Mouse (Mus musculus) cerebellum, adult (tissue): ENCODE data around the gene Dennd2a.
"Not testable (repeated sequence)": the region's sequence is repeated elsewhere in the genome, so short reads cannot be mapped to it uniquely, and the experiment has no call there.

ENCODE experiments used
- ATAC-seq: cut with Nextera tagmentation; 2 replicates; pipeline ENCODE4 v1.9.2; 2017; ENCODE audit warnings: mild to moderate bottlenecking, moderate library complexity, mixed read lengths; ENCODE audit not compliant: insufficient number of reproducible peaks, low FRiP score, low TSS enrichment

Gene Dennd2a

DNA sequence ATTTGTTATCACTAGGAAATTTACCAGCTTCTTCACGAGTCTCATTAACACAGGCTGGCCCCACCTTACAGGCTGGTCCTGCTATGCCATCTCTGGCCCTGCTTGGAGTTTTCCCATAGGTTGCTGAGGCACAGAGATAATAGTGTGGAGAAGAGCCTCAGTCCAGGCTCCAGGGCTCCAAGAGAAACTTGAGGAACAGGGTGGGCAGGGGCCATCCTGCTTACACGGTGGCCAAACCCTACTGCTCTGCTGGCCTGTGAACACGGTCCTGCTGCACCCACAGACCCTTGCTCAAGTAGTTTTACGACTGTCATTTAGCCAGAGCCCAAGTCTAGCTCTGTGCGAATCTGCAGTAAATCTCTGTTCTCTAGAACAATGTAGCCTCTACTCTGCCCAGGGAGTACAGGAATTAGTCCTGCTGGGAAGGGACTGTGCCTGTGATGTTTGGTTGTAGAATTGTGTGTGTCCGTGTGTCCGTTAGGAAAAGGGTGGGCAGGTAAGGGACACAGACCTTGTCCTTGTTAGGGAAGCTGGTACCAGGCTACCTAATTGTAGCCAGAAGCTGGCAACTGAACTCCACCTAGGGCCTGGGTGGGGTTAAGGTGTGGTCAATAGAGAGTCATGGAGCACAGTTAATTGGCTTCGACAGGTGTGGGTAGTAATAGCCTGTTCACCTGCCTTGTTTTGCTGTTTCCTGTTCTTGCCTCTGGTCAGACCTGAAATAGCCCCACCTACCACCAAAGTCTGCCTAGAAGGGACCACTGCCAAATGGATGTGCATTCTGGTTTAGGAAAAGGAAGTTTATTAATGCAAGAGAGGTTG, 102.1 kb downstream of the Dennd2a start:
- ATAC-seq, result no peak

DNA sequence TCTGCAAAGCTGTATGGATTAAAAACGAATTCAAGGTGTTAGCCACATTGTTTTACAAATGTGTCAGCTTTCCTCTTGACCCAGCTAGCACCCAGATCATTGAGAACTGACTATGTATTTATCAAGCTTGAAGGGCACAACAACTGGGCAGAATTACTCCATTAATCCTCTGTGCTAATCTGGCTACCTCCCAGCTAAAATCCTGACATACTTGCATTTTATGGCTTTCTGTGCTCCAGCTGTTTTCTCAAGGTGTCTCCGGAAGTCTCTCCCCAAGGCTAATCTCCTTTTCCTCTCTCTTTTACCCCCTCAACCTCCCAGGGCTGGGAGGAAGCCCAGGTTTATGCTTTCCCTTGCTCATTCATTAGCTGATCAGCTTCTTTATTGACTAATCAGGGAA, 103.1 kb downstream of the Dennd2a start:
- ATAC-seq, result no peak

DNA sequence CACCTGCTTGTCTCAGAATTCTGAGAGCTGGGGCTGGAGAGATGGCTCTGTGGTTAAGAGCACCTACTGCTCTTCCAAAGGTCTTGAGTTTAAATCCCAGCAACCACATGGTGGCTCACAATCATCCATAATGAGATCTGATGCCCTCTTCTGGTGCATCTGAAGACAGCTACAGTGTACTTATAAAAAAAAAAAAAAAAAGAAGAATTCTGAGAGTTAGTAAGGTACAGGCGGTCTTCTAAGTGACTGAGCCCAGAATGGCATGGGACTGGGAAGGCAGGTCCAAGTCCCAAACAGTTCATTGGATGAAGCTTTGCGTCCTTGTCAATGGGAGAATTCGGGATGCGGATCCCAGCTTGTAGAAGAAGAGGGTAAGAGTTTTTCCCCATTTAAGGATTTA, 104.1 kb downstream of the Dennd2a start:
- no peak for ATAC-seq

DNA sequence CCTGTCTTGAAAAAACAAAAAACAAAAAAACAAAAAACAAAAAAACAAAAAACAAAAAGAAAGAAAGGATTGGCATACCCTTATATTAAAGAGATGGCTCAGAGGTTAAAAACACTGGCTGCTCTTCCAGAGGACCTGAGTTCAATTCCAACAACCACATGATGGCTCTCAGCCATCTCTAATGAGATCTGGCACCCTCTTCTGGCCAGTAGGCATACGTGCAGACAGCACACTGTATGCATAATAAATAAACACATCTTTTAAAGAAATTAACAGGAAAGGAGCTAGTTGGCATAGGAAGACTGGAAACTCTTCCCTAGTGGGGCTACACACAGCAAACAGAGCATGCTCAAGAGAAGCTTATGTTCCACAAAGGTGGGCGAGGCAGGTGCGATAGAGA, 106.6 kb downstream of the Dennd2a start:
- no peak for ATAC-seq

DNA sequence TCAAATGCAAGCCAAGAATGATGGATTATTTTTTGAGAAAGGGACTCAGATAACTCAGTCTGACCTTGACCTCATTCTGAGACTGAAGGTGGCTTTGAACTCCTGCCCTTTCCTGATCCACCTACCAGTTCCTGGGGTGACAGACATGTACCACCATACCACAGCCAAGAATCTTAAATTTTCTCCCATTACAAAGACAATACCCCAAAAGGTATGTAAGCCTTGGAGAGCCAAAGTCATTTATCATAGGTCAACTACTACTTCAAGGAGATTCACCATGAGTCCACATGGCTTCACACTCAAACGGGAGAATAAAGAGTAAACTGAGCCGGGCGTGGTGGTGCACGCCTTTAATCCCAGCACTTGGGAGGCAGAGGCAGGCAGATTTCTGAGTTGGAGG, 107.1 kb downstream of the Dennd2a start:
- no peak for ATAC-seq

DNA sequence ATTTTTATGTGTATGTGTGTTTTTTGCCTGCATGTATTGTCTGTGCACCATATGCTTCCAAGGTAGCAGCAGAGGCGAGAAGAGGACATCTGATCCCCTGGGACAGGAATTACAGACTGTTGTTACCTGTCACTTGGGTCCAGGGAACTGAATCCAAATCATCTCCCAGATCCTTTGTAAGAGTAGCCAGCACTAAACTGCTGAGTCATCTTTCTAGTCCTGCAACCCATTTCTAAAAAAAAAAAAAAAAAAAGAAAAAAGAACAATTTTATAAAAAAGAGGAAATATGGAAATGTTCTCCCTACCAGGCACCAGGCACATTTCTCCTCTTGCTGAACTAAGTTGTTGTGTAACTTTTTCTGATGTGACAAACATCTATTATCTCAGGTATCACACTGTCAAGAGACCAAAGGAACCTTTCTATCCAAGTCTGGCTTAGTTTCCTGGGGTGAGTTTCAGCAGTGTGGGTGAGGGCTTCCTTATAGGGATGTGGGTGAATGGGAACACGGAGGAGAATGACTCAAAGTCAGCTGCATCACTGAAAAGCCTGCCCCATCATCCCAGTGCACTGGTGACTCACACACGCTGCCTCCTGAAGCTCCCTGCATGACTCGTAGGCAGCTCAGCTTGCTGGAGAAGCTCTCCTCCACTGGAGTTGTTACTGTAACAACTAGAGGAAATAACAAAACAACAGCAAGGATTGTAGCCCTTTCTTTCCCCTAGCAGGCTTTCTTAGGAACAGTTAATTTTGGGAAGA, 110.1 kb downstream of the Dennd2a start:
- no peak for ATAC-seq

DNA sequence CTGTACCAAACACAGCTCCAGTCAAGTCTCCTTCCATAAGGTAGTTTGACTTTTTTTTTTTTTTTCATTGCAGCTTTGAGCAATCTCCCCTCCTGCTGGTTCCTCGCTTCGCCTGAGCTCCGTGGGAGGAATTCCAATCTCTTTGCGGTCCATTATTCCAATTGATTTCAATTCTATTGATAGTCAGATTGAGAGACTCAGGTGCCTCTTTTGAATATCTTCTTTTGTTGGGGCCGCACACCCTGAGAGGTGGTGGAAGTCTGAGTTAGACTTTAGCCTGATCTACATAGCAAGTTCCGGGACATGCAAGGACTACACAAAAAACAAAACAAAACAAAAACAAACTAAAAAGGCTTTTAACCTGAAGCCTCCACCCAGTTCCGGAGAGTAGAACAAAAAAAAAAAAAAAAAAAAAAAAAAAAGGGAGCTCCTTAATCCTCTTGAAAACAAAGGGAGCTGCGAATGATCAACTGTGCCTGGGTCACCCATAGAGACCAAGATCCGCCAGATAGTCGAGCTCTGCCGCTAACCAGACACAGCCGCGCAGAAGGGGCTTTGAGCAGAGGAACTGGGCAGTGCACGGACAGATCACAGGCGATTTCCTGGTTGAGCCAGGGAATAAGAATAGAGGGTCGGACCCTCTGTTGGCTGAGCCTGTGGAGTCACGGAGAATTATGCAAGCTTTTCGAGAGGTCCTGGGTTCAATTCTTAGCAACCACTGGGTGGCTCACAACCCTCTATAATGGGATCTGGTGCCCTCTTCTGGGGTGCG, 111.7 kb downstream of the Dennd2a start:
- no peak for ATAC-seq

DNA sequence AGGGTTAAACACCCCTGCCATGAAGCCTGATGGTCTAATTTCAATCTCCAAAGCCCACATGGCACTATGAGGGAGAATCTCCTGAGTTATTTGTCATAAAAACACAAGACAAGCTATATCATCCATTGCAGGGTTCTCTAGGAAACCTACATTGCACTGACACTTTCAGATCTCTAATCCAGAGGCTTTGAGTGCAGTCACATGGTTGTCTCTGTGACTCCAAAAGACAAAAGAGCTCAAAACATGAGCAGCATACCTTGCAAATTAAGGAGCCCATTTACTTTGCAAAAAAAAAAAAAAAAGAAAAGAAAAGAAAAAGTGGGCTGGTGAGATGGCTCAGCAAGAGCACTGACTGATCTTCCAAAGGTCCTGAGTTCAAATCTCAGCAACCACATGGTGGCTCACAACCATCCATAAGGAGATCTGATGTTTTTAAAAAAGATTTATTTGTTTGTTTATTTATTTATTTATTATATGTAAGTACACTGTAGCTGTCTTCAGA, 114.8 kb downstream of the Dennd2a start:
- no peak for ATAC-seq

DNA sequence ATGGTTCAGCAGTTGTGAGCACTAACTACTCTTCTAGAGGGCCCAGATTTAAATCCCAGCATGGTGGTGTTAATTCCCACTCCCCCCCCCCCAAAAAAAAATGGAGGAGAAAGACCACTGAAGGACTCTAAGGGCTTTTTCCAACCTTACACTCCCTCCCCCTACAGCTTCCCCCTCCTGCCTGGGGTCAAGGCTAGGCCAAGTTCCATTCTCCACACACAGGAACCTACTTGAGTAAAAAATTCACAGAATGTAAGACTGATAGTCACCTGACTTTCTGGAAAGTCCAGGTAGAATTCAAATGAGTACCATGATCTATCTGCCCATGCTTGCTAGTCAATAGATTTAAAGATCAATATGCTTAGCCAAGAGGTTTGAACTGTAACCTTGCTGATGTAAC, 117.5 kb downstream of the Dennd2a start:
- no peak for ATAC-seq

DNA sequence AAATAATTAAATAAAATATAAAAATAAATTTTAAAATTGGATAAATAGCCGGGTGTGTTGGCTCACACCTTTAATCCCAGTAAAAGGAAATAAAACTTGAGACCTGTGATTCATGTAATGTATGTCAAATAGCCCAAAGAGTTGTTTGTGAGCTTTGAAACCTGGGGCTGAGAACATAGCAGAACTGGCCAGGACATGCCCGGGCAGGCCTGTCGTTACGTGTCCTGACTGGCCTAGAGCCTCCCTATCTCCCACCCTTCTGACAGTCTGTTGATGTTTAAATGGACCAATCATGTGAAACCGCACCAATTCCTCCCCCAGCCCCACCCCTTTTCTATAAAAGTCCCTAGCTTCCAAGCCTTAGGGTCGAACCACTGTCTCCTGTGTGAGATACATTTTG, 120.1 kb downstream of the Dennd2a start:
- not testable (repeated sequence) for ATAC-seq

DNA sequence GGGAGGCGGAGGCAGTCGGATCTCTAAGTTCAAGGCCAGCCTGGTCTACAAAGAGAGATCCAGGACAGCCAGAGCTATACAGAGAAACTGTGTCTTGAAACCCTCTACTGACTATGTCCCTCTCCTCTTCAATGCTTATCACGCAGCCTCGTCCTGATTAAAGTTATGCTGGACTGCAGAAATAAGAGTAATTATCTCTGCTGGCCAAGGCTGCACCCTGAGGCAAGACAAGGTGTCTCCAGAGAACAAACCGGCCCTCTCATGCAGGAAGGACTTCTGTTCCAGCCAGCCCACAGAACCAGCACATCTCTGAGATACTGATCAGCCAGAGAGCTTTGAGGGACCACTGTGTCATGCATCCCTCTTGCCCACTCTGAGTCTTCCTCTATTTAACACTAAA, 121.8 kb downstream of the Dennd2a start:
- ATAC-seq, result no peak

DNA sequence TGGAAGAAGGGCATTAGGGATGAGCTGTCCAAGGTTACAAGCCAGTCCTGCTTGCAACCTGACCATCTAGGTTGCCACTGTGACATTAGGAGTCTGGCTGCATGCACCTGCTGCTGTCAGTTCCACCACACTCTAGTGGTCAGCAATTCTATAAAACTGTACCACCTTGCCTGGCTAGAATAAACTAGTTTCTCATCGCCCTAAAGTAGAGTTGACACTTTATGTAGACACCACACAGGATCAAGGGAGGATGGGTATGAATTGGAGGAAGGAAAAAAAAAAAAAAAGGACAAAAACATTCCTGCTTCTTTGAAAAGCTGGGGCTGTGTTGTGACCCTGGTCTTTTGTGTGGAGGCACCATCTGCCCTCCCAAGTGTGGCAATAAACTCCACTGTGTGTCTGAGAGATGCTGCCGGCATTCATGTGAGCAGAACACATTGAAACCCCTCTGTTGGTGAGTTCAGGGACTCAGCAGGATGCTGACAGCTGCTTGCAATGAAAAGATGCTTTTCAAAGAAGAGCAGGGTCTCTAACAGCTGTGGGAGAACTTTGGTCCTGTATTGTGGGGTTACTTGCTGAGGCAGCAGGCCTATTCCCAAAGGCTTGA, 122.7 kb downstream of the Dennd2a start:
- ATAC-seq, result no peak

DNA sequence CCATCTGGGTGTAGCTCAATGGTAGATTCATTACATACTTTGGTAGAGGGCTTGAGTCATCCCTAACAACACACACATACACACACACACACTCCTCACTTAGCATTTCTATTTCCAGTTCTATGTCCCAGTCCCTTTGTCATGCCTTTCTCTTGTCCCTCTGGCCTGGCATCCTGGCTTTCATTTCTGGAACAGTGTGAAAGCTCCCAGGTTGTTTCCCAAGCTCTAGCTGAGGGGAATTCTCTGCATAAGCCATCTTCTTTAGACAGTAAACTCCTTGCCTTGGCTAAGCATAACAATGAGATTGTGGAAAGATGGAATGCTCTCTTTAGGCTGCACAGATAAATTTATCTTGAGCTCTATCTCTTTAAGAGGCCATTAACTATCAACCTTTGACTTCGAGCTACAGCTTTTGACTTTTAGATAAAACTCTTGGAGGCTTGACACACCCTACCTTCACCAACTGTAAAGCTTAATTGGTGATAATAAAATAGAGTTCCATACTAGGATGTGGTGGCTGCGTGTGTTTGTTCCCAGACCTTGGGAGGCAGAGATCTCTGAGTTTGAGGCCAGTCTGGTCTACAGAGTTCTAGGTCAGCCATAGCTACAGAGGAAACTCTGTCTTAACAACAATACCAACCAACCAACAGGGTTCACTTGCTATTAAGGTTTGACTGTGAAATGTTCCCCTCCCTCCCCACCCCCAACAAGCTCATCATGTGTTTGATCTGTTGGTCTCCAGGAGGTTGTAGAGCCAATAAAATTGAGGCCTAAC, 123.4 kb downstream of the Dennd2a start:
- no peak for ATAC-seq

DNA sequence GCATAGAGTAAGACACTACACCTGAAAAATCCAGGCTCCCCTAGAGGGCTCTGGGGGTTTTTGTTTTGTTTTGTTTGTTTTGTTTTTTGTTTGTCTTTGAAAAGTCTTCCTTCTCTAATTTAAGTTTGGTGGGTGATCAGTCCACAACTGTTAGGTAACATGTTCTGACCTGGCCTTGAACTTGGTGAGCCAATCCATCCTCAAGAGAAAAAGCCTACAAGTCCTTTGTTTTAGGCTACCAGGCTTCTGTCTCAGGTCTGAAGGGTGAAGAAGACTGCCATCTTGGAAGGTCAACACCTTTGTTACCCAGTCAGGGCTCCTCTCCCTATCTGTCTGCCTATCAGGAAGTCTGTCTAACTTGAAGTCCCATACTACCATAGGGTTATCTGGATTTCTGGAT, 124.0 kb downstream of the Dennd2a start:
- no peak for ATAC-seq

DNA sequence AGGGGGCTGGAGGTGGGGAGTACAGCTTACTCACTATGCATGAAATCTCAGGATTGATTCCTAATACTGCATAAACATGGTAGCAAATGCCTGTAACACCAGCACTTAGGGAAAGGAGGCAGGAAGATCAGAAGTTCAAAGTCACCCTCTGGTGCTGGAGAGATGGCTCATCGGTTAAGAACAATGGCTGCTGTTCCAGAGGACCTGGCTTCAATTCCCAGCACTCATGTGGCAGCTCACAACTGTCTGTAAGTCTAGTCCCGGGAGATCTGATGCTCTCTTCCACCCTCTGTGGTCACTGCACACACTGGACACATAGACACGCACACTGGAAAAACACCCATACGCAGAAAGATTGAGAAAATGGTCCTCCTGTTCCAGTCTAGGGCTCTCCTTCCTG, 124.5 kb downstream of the Dennd2a start:
- no peak for ATAC-seq

DNA sequence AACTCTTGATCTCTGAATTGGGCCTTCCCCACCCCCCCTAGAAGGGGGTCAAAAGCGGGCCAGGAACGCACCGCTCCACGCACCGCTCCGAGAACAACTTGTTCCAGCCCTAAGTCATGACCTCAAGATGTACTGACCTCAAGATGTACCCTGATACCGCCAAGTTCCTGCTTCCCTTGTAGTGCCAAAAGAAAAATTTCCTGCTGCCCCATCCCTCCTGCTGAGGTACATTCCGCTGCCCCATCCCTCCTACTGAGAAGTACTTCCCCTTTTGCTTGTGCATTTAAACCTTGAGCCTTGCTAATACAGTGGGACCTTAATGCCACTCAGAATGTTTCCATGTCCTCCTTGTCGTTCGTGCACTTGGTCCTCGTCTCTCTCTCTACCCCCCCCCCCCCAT, 126.9 kb downstream of the Dennd2a start:
- no peak for ATAC-seq

DNA sequence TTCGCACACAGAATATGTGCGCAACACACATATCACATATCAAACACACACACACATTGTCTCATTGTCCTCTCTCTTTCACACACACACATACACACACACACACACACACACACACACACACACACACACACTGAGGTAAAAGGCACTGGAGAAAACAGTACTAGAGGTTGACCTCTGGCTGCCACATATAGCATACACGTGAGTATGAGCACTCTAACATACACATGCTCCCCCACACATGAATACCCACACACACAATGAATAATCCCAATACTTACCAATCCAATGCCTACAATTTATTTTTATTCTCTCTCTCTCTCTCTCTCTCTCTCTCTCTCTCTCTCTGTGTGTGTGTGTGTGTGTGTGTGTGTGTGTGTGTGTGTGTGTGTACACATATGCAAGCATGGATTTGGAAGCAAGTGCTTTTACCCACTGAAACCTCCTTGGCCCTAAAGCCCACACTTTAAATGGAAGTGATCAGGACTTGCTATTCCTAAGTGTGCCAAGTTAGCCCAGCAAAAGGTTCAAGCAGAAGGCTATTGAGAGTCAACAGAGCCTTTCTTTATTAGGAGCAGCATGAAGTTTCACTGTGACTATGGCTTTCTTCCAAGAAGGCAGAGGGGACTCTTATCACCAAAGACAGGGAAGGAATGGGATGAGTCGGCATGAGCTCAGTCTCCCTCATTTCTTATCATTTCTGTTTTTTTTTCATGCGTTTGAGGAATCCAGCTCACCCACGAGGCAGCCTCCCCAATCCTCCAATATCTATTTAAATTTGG, 128.5 kb downstream of the Dennd2a start:
- no peak for ATAC-seq

DNA sequence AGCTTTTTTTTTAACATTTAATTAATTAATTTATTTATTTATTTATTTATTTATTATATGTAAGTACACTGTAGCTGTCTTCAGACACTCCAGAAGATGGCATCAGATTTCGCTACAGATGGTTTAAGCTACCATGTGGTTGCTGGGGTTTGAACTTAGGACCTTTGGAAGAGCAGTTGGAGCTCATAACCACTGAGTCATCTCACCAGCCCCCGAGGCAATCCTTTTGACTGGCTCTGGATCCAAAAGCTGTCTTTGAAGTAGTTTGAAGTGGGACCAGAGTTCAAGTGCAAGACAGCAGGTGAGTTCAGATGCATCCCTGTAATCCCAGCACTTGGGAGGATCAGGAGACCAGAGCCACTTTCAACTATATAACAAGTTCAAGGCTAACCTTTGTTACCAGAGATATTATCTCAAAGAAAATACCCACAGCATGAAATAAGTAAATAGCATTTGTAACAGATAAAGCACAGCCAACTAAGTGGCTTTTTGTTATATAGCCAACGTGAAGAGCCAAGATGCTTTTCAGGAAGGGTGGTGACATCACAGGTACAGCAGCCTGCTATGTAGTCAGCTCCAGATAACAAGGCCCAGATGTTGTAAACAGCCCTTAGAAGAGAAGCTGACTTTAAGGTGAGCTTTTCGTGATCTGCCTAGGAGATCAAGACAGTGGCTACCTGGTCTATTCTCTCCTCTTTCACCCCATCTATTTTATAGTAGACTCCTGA, 130.2 kb downstream of the Dennd2a start:
- no peak for ATAC-seq
